Mouse (Mus musculus): ENCODE measurements around the gene Exosc3. TPM values are rescaled to one million over a fixed set of nuclear protein-coding genes. Genes with fewer than 3 reads are reported as not detected.
A peak's percentile ranks its signal among the peaks of the same experiment; 100 is the strongest.

Gene Exosc3
- total RNA-seq, 2 experiments from 2014 or later = 89.4 to 173 TPM

GRCm38 (mm10) chr4:45286318-45286717, 56.2 kb downstream of the Exosc3 start:
- ATAC-seq (replicated peaks; ENCODE audit: poor library complexity) = peak; percentile 76

- ATAC-seq (replicated peaks; ENCODE audit: poor library complexity) = peak; percentile 91
These were observed 62.5 kb downstream of the Exosc3 start for GRCm38 (mm10) chr4:45279981-45280548.

- peak; percentile 61 for ATAC-seq (replicated peaks; ENCODE audit: poor library complexity)
These were observed 63.2 kb downstream of the Exosc3 start for GRCm38 (mm10) chr4:45279292-45279691.

- no peak for ATAC-seq (replicated peaks; ENCODE audit: poor library complexity)
These were observed 66.8 kb downstream of the Exosc3 start for GRCm38 (mm10) chr4:45275770-45276169.

- no peak for ATAC-seq (replicated peaks; ENCODE audit: poor library complexity)
These were observed 71.5 kb downstream of the Exosc3 start for GRCm38 (mm10) chr4:45271041-45271452.

GRCm38 (mm10) chr4:45267883-45268282, 74.6 kb downstream of the Exosc3 start:
- ATAC-seq (replicated peaks; ENCODE audit: poor library complexity) = peak; percentile 97

Other genes with a start within 250 kb of the Exosc3 start
- 231 and 253 TPM in 2 replicates for gene Tomm5, start 234.6 kb downstream of the Exosc3 start, total RNA-seq (2015)
- 239 and 266 TPM in 2 replicates for gene Tomm5, start 234.6 kb downstream of the Exosc3 start, total RNA-seq (2017)
- not detected in 2 replicates for gene Frmpd1, start 157.9 kb downstream of the Exosc3 start, total RNA-seq (2015)
- gene Frmpd1, start 157.9 kb downstream of the Exosc3 start, total RNA-seq (2017) = not detected in 2 replicates
- 17.3 TPM in 2 replicates for gene Trmt10b, start 45.6 kb downstream of the Exosc3 start, total RNA-seq (2015)
- gene Trmt10b, start 45.6 kb downstream of the Exosc3 start, total RNA-seq (2017) = 21.9 and 25.7 TPM in 2 replicates
- 16.2 and 16.3 TPM in 2 replicates for gene Dcaf10, start 631 bp downstream of the Exosc3 start, total RNA-seq (2015)
- gene Dcaf10, start 631 bp downstream of the Exosc3 start, total RNA-seq (2017) = 10.2 and 12.3 TPM in 2 replicates
- 37.6 and 43.2 TPM in 2 replicates for gene Slc25a51, start 66.0 kb upstream of the Exosc3 start, total RNA-seq (2015)
- gene Slc25a51, start 66.0 kb upstream of the Exosc3 start, total RNA-seq (2017) = 38.7 and 40.5 TPM in 2 replicates
- gene Shb, start 189.7 kb upstream of the Exosc3 start, total RNA-seq (2015) = 1.5 TPM in 2 replicates
- 2.0 and 2.8 TPM in 2 replicates for gene Shb, start 189.7 kb upstream of the Exosc3 start, total RNA-seq (2017)